Mouse (Mus musculus) macrophage (primary cell): ENCODE data around the gene Pomt1. TPM values are rescaled to one million over a fixed set of nuclear protein-coding genes. Genes with fewer than 3 reads are reported as not detected.

Source experiments
- H3K27ac ChIP-seq: fragments of 350-480 bp; formaldehyde crosslinking; 2 replicates; pipeline ENCODE4 v1.9.0; 2021
- H3K36me3 ChIP-seq: fragments of 350-480 bp; formaldehyde crosslinking; 2 replicates; pipeline ENCODE4 v1.9.0; 2021; ENCODE audit errors: inconsistent target
- H3K4me3 ChIP-seq: fragments of 350-480 bp; formaldehyde crosslinking; 2 replicates; pipeline ENCODE4 v1.9.0; 2021; ENCODE audit errors: inconsistent target
- H3K79me2 ChIP-seq: fragments of 350-480 bp; formaldehyde crosslinking; 2 replicates; pipeline ENCODE4 v1.9.0; 2021; ENCODE audit errors: inconsistent target
- WGBS: methylation state at CpG from one replicate; pipeline ENCODE4 v1.1.7; 2026; ENCODE audit warnings: inconsistent platforms; ENCODE audit not compliant: missing documents; 5-methylcytosine and 5-hydroxymethylcytosine counted together
- polyA plus RNA-seq: library from polyadenylated mRNA; stranded (reverse); fragments of 250-400 nt; gene quantifications from 3 replicates; pipeline ENCODE4 v1.2.4, GENCODE M21; 2018; ENCODE audit warnings: inconsistent platforms

Pomt1 gene
- polyA plus RNA-seq, 1 experiment from 2014 or later, result 11.1 TPM

DNA sequence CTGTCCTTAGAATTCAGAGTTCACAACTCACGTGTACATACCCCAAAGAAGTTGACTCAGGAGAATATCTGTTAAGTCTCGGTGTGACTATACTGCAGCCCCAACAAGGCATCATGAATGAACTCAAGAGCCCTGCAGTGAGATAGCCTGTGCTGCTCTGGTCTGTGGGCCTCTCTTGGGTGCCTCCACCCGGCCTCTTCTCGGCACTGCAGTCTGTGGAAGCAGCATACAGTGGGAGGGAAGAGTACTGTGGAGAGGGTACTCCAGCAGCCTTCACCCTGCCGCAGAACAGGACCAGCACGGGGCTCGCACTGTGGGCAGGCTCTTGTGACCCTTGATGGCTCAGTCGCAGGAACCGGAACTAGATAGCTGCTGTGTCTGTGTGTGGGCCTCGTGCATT, 20.8 kb upstream of the Pomt1 start:
- H3K79me2 ChIP-seq, result no peaks in the 10 kb centered on the region
- 98% methylated on average over 10 of the region's 10 CpGs for WGBS

GRCm38 (mm10) chr2:32216506-32216905, 19.9 kb upstream of the Pomt1 start:
- H3K36me3 ChIP-seq, result peaks cover 93% of the 10 kb centered on the region
- H3K27ac ChIP-seq, result no peak overlapping the region
- WGBS, result 93% methylated on average over 8 of the region's 10 CpGs
- no peaks in the 10 kb centered on the region for H3K79me2 ChIP-seq
- H3K4me3 ChIP-seq, result no peak overlapping the region

More for the DNA sequence above, 20.8 kb upstream of the Pomt1 start:
- Histone ChIP-seq H3K36me3 (peaks cover 93% of the 10 kb centered on the region), H3K27ac (no peak overlapping the region), H3K4me3 (no peak overlapping the region)

DNA sequence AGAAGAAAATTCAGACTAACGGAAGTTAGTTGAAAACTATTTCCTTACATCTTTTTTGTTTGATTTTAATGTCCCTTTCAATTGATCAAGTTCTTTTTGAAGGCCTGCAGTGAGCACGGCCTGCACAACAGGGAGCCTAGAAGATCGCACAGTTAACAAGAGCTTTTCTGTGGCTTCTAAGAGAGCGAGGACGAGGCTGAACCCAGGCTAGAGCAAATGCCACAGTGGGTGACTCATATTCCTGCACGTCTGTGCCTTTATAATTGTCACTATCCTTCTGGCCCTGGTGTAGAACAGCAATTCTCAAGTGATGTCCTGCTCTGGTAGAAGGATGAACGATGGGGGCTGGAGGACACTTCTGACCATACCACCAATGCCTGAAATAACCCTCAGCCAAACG, 18.7 kb upstream of the Pomt1 start:
- WGBS, result 93% methylated on average over 8 of the region's 8 CpGs
- H3K79me2 ChIP-seq, result no peaks in the 10 kb centered on the region

GRCm38 (mm10) chr2:32218113-32218512, 18.3 kb upstream of the Pomt1 start:
- H3K27ac ChIP-seq, result no peak overlapping the region
- H3K36me3 ChIP-seq, result peaks cover 93% of the 10 kb centered on the region
- WGBS, result 91% methylated on average over 5 of the region's 5 CpGs
- no peak overlapping the region for H3K4me3 ChIP-seq
- no peaks in the 10 kb centered on the region for H3K79me2 ChIP-seq

More for the DNA sequence above, 18.7 kb upstream of the Pomt1 start:
- Histone ChIP-seq H3K4me3 (no peak overlapping the region), H3K27ac (no peak overlapping the region), H3K36me3 (peaks cover 93% of the 10 kb centered on the region)

- 95% methylated on average over 11 of the region's 11 CpGs for WGBS
- Histone ChIP-seq H3K4me3 (no peak overlapping the region), H3K36me3 (peaks cover 96% of the 10 kb centered on the region), H3K79me2 (no peaks in the 10 kb centered on the region), H3K27ac (no peak overlapping the region)
Observed at GRCm38 (mm10) chr2:32218541-32219334, 17.7 kb upstream of the Pomt1 start.

- WGBS, result 97% methylated on average over 13 of the region's 14 CpGs
Observed at GRCm38 (mm10) chr2:32219501-32219900, 16.9 kb upstream of the Pomt1 start.

GRCm38 (mm10) chr2:32220021-32220420, 16.4 kb upstream of the Pomt1 start:
- H3K36me3 ChIP-seq, result peaks cover 100% of the 10 kb centered on the region
- H3K4me3 ChIP-seq, result no peak overlapping the region
- 92% methylated on average over 6 of the region's 6 CpGs for WGBS
- H3K27ac ChIP-seq, result no peak overlapping the region
- no peaks in the 10 kb centered on the region for H3K79me2 ChIP-seq

More at GRCm38 (mm10) chr2:32219501-32219900, 16.9 kb upstream of the Pomt1 start:
- Histone ChIP-seq H3K79me2 (no peaks in the 10 kb centered on the region), H3K36me3 (peaks cover 98% of the 10 kb centered on the region), H3K4me3 (no peak overlapping the region), H3K27ac (no peak overlapping the region)

DNA sequence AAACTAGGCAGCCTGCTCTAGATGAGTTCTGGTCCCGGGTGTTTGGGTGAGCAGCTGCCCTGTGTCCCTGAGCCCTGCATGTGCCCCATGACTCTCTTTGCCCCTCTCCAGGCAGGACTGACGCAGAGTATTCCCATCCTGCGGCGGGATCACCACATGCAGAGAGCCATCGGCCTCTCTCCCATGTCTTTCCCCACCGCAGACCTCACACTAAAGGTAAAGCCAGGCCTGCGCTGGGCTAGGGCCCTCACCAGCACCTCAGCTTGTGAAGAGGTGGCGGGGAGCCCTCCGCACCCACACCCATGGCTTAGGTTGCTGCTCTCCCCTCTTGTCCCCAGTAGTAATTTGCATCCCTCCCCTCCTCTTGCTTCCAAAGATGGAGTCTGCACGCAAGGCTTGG, 15.4 kb upstream of the Pomt1 start:
- WGBS, result 92% methylated on average over 10 of the region's 10 CpGs
- no peaks in the 10 kb centered on the region for H3K79me2 ChIP-seq
- no peak overlapping the region for H3K27ac ChIP-seq
- H3K4me3 ChIP-seq, result no peak overlapping the region
- peaks cover 99% of the 10 kb centered on the region for H3K36me3 ChIP-seq

DNA sequence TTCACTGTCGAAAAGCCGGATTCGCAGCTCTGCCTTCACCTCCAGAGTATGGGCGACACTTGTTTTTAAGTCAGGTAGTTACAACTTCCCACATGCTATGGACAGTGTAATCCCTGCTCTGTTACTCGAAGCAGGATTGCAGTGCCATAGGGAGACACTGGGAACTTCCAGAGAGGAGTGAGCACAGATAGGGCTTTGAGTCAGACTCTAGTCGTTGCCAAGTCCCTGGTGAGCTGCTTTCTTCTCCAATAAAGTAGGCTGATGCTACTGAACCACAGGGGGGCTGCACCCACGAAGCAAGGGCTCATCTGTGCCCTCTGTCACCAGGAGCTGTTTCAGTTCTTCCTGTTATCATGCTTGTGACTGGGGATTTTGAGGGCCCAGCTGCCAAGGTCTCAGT, 14.8 kb upstream of the Pomt1 start:
- 94% methylated on average over 7 of the region's 7 CpGs for WGBS
- no peaks in the 10 kb centered on the region for H3K79me2 ChIP-seq
- no peak overlapping the region for H3K4me3 ChIP-seq
- peaks cover 99% of the 10 kb centered on the region for H3K36me3 ChIP-seq
- no peak overlapping the region for H3K27ac ChIP-seq

DNA sequence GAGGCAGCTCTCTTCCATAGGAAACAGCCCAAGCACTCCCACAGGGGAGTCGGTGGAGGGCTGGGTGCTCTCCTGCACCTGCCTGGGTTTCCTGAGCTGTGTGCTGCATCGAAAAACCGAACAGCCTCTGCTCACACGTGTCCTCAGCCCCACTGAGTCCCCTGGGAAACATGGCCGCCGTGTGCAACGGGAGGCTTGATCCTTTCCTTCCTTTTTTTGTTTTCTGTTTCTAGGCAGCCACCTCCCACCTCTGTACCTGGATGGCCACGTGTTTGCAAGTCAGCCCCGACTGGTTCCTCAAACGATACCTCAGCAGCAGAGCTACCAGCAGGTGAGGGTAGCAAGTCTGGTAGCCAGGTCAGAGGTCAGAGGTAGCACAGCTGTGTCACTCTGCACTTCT, 14.3 kb upstream of the Pomt1 start:
- H3K79me2 ChIP-seq, result no peaks in the 10 kb centered on the region
- H3K27ac ChIP-seq, result no peak overlapping the region
- H3K36me3 ChIP-seq, result peaks cover 99% of the 10 kb centered on the region
- WGBS, result 80% methylated on average over 10 of the region's 10 CpGs
- no peak overlapping the region for H3K4me3 ChIP-seq

GRCm38 (mm10) chr2:32235433-32235832, 957 bp upstream of the Pomt1 start:
- no peaks in the 10 kb centered on the region; the same call in 1 of the 2 replicates for H3K79me2 ChIP-seq
- H3K36me3 ChIP-seq, result peaks cover 14% of the 10 kb centered on the region
- H3K4me3 ChIP-seq, result peak overlapping the region; percentile 71
- H3K27ac ChIP-seq, result peak overlapping the region; percentile 56; the same call in 1 of the 2 replicates
- WGBS, result 29% methylated on average over 7 of the region's 7 CpGs

DNA sequence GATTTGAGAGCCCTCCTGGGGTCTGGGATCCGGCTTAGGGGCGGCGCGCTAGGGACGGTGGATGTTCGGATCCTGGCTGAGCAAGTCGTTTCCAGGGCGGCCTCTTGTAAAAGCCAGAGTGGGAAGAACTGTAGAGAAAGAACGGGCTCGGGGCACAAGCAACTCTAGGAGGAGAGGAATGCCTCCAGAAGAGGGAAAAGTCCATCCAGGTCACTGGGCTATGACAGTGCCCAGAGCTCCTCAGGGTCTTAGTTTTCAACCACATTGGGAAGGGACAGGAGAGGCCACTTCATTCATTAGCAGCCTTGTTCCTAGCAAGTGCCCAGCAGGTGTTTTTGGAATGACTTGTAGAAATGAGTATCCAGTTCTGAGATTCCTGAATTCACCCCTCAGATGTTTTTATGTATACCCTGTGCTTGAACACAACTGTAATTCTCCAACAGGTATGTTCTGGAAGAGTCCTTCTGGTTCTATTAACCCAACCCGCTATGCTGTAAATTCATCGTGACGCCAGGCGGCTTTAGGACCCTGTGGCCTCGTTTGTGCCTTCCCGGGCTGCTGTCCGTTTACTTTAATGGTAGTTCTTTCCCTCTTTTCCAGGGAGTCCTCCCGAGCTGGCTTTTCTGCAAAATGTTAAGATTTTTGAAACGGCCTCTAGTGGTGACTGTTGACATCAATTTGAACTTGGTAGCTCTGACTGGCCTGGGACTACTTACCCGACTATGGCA, 534 bp downstream of the Pomt1 start:
- Histone ChIP-seq H3K4me3 (peak overlapping the region; percentile 71), H3K36me3 (peaks cover 6% of the 10 kb centered on the region; the same call in 1 of the 2 replicates), H3K27ac (peak overlapping the region; percentile 50), H3K79me2 (no peaks in the 10 kb centered on the region; the same call in 1 of the 2 replicates)
- under 1% methylated on average over 20 of the region's 20 CpGs for WGBS

DNA sequence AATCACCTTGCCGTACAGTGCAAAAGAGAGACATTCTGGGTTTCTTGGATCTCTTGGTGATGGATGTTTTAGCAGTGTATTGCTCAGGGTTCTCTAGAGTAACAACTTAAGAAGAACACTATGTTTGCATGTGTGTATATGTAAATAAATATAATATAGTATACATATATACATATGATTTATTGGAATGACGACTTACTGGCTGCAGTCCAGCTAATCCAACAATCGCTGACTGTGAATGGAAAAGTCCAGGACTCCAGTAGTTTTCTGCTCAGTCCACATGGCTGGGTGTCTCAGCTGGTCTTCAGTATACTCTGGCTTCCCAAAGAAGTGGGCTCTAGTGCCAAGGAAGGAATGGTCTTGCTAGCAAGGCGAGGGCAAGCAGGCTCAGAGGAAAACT, 1.2 kb downstream of the Pomt1 start:
- peaks cover 6% of the 10 kb centered on the region; the same call in 1 of the 2 replicates for H3K36me3 ChIP-seq
- no peak overlapping the region; the same call in 1 of the 2 replicates for H3K27ac ChIP-seq
- 43% methylated on average over 4 of the region's 4 CpGs for WGBS
- H3K79me2 ChIP-seq, result no peaks in the 10 kb centered on the region; the same call in 1 of the 2 replicates
- peak overlapping the region; percentile 71 for H3K4me3 ChIP-seq

DNA sequence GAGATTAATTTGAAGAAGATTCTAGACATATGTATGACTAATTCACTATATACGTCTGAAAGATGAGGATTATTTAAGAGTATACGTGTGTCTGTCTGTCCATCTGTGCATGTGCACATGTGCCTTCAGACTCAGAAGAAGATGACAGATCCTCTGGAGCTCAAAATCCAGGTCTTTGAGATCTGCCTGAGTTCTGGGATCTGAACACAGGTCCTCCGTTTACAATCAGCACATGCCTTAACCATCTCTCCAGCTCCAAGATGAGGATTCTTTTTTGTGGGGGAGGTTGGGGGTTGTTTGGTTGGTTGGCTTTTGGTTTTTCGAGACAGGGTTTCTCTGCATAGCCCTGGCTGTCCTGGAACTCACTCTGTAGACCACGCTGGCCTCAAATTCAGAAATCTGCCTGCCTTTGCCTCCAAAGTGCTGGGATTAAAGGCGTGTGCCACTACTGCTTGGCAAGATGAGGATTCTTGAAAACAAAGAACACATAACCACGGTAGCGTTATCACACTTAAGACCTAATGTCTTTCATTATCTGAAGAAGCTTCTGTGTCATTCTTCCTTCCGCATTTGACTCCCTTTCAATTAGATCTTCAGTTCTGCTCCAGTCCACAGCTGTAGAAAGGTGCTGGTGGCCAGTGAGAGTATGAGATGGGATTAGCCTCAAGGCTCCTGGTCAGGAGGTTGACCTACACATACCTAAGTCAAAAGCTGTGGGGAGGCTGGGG, 2.5 kb downstream of the Pomt1 start:
- H3K79me2 ChIP-seq, result no peaks in the 10 kb centered on the region; the same call in 1 of the 2 replicates
- no peak overlapping the region for H3K27ac ChIP-seq
- no peak overlapping the region for H3K4me3 ChIP-seq
- WGBS, result 95% methylated on average over 9 of the region's 9 CpGs
- no peaks in the 10 kb centered on the region for H3K36me3 ChIP-seq
